9 mouse cellular contexts compared by ENCODE assay signal in genomic region chr3:99253497-99254451, GRCm38 (mm10). TPM values are rescaled to one million over a fixed set of nuclear protein-coding genes. Genes with fewer than 3 reads are reported as not detected.
DNase-seq lines count a peak whose midpoint lies in the region; ATAC-seq and TF ChIP-seq lines count a peak whose summit lies in the region.
"Had no signal": no experiment of that assay in that cellular context is flagged by ENCODE, and none has a peak within 500 bp of the region (broad histone marks: within the 10 kb centered on the region; RNA-seq: fewer than 3 reads in every experiment).

No protein-coding gene starts in this region.

- no peaks in the 10 kb centered on the region for H3K9me3 ChIP-seq in ES-E14 (ENCODE audit: control insufficient read depth, insufficient read depth, low read depth, low read length)
- no peaks in the 10 kb centered on the region for H3K9me3 ChIP-seq in forebrain, embryonic 11.5 days (ENCODE audit: control insufficient read depth, low read length)
- H3K9me3 ChIP-seq in hindbrain, embryonic 13.5 days: no peaks in the 10 kb centered on the region
- H3K9me3 ChIP-seq in lung, embryonic 15.5 days: no peaks in the 10 kb centered on the region

- ATAC-seq in forebrain, embryonic 11.5 days (replicated peaks; ENCODE audit: low FRiP score): peak; percentile 57; the same call in 1 of the 2 replicates
- ATAC-seq in hindbrain, embryonic 13.5 days (ENCODE audit: low FRiP score): peak; percentile 65
- ATAC-seq in lung, embryonic 15.5 days (ENCODE audit: borderline replicate concordance, extremely low read depth, low FRiP score, low TSS enrichment): peak; percentile 59

- in situ Hi-C loops in ES-E14 (cut with MboI; ENCODE audit: low sequenced_read_pairs in 2 of 2, unreplicated experiment in 2 of 2): no loop called here

- H3K4me1 ChIP-seq in ES-E14 (ENCODE audit: control insufficient read depth in 2 of 2, insufficient read depth in 2 of 2, low read length in 2 of 2, poor library complexity in 1 of 2): peaks cover 0 to 9% of the 10 kb centered on the region in 2 experiments; a peak in 1 of 4 replicates
- peaks cover 9% of the 10 kb centered on the region; the same call in 1 of the 2 replicates for H3K4me1 ChIP-seq in forebrain, embryonic 11.5 days (replicated peaks; ENCODE audit: control insufficient read depth, insufficient read depth, low read length)
- peaks cover 7% of the 10 kb centered on the region for H3K4me1 ChIP-seq in hindbrain, embryonic 13.5 days (replicated peaks)
- peaks cover 14% of the 10 kb centered on the region for H3K4me1 ChIP-seq in lung, embryonic 15.5 days
- peaks cover 3% of the 10 kb centered on the region for H3K4me1 ChIP-seq in small intestine, adult 2 months (ENCODE audit: control insufficient read depth, insufficient read depth, insufficient read length, low read length)

- TF ChIP-seq CTCF in small intestine, adult 2 months (IDR thresholded peaks at IDR 0.05; ENCODE audit: extremely low read depth, insufficient read length, insufficient replicate concordance, low read depth, low read length): no peak

- no peak for TF ChIP-seq POLR2A in small intestine, adult 2 months (IDR thresholded peaks at IDR 0.05; ENCODE audit: low read depth, low read length)

- H3K27me3 ChIP-seq in forebrain, embryonic 11.5 days (ENCODE audit: control insufficient read depth, insufficient read depth, low read length): peaks cover 96% of the 10 kb centered on the region
- H3K27me3 ChIP-seq in hindbrain, embryonic 13.5 days: peaks cover 100% of the 10 kb centered on the region
- H3K27me3 ChIP-seq in lung, embryonic 15.5 days: peaks cover 99% of the 10 kb centered on the region
- H3K27me3 ChIP-seq in small intestine, adult 2 months (ENCODE audit: control insufficient read depth, insufficient read depth, low read length): peaks cover 86% of the 10 kb centered on the region

- no peaks in the 10 kb centered on the region for H3K36me3 ChIP-seq in ES-E14 (ENCODE audit: control insufficient read depth, insufficient read depth, low read length, poor library complexity, severe bottlenecking)
- no peaks in the 10 kb centered on the region for H3K36me3 ChIP-seq in forebrain, embryonic 11.5 days (ENCODE audit: control insufficient read depth, insufficient read depth, low read length)
- no peaks in the 10 kb centered on the region for H3K36me3 ChIP-seq in hindbrain, embryonic 13.5 days
- no peaks in the 10 kb centered on the region for H3K36me3 ChIP-seq in lung, embryonic 15.5 days
- H3K36me3 ChIP-seq in small intestine, adult 2 months (ENCODE audit: control insufficient read depth, insufficient read depth, low read length): no peaks in the 10 kb centered on the region

- peak overlapping the region; percentile 58 for H3K4me2 ChIP-seq in forebrain, embryonic 11.5 days (ENCODE audit: low read depth, low read length, severe bottlenecking)
- H3K4me2 ChIP-seq in hindbrain, embryonic 13.5 days: peak overlapping the region; percentile 54
- peak overlapping the region; percentile 90 for H3K4me2 ChIP-seq in lung, embryonic 15.5 days

- peak overlapping the region; percentile 45 to 68 for H3K4me3 ChIP-seq in ES-E14 (ENCODE audit: insufficient read depth in 1 of 2, low read depth in 1 of 2, low read length in 2 of 2, poor library complexity in 1 of 2, severe bottlenecking in 1 of 2)
- peak overlapping the region; percentile 31 for H3K4me3 ChIP-seq in forebrain, embryonic 11.5 days (ENCODE audit: low read depth, low read length)
- H3K4me3 ChIP-seq in hindbrain, embryonic 13.5 days: peak overlapping the region; percentile 32
- peak overlapping the region; percentile 45 for H3K4me3 ChIP-seq in lung, embryonic 15.5 days
- peak overlapping the region; percentile 47 for H3K4me3 ChIP-seq in small intestine, adult 2 months (ENCODE audit: low read depth, low read length)

- H3K9ac ChIP-seq in ES-E14 (ENCODE audit: insufficient read depth, low read depth, low read length, poor library complexity, severe bottlenecking): peak overlapping the region; percentile 59
- peak overlapping the region; percentile 43 for H3K9ac ChIP-seq in forebrain, embryonic 11.5 days (ENCODE audit: low read length)
- peak overlapping the region; percentile 60; the same call in 1 of the 2 replicates for H3K9ac ChIP-seq in hindbrain, embryonic 13.5 days
- peak overlapping the region; percentile 5; the same call in 1 of the 2 replicates for H3K9ac ChIP-seq in lung, embryonic 15.5 days

- WGBS in forebrain, embryonic 11.5 days: under 1% methylated on average over 73 of the region's 73 CpGs
- under 1% methylated on average over 73 of the region's 73 CpGs for WGBS in hindbrain, embryonic 13.5 days
- under 1% methylated on average over 73 of the region's 73 CpGs for WGBS in lung, embryonic 15.5 days
- WGBS in small intestine, adult 2 months: 1% methylated on average over 73 of the region's 73 CpGs

- H3K27ac ChIP-seq in ES-E14 (ENCODE audit: insufficient read depth, low read depth, low read length, poor library complexity, severe bottlenecking): no peak overlapping the region
- H3K27ac ChIP-seq in forebrain, embryonic 11.5 days (ENCODE audit: low read depth, low read length): 0 out of 2 replicates have a peak overlapping the region, but pooled peaks have one; percentile 3
- H3K27ac ChIP-seq in hindbrain, embryonic 13.5 days: no peak overlapping the region; the same call in 1 of the 2 replicates
- no peak overlapping the region for H3K27ac ChIP-seq in lung, embryonic 15.5 days
- H3K27ac ChIP-seq in small intestine, adult 2 months (ENCODE audit: insufficient read depth, low read depth, low read length): no peak overlapping the region

- DNase-seq in cerebellum, postnatal 10 days: peak; percentile 50 to 55
- DNase-seq in cerebellum, adult 8-10 months: no peak
- DNase-seq in ES-E14 (ENCODE audit: low read depth, low spot score) (no peak), MN1 (ENCODE audit: low spot score) (no peak)
- peak; percentile 82 for DNase-seq in forebrain, embryonic 11.5 days (ENCODE audit: low spot score)

TF ChIP-seq in ES-E14, 5 proteins besides CTCF, POLR2A, EP300 and RAD21:
- TF ChIP-seq ZNF384 (IDR thresholded peaks at IDR 0.05; ENCODE audit: low read depth, low read length): peak; percentile 63
- TF ChIP-seq HCFC1 (IDR thresholded peaks at IDR 0.05; ENCODE audit: borderline replicate concordance, insufficient read depth, low read length): no peak
TF ChIP-seq in ES-E14: peak in this region for 1.

RNA-seq across cellular contexts. Expression of gene Tbx15, which starts 13.6 kb away (rescaled TPM):
- total RNA-seq in ES-E14 (2012; rRNA removed): 0.85 and 1.4 TPM in 2 replicates
- 3.2 and 3.8 TPM in 2 replicates for polyA plus RNA-seq in forebrain, embryonic 11.5 days (2014; fragmentation: Nextera tagmentation; extraction: Ambion mirVana)
- polyA plus RNA-seq in hindbrain, embryonic 13.5 days (2015; fragmentation: Nextera tagmentation; extraction: Ambion mirVana): 0.57 and 1.1 TPM in 2 replicates
- polyA plus RNA-seq in lung, embryonic 15.5 days (2015; fragmentation: Nextera tagmentation; extraction: Ambion mirVana): 0.04 TPM in 1 of 2 replicates, not detected in the other
- not detected in 2 replicates for polyA plus RNA-seq in small intestine, adult 2 months (2012; rRNA removed)
- polyA plus RNA-seq: large intestine, adult 2 months had no signal

Comparison
In these comparisons a context has a peak if more than half of its experiments do, and no peak if none do; other contexts are left out.
1. DNase-seq: peak in cerebellum, postnatal 10 days (2 of 2) and forebrain, embryonic 11.5 days (single experiment); none in cerebellum, adult 8-10 months (single experiment), ES-E14 (single experiment) and MN1 (single experiment).
2. H3K9ac ChIP-seq: peak in every context shown above with its lines; median percentile 60 in hindbrain, embryonic 13.5 days; 59 in ES-E14; 43 in forebrain, embryonic 11.5 days; 5 in lung, embryonic 15.5 days.
3. Peak in every context shown above with its lines, with median percentiles within 50 percentile points of each other: H3K4me3 ChIP-seq, ATAC-seq and H3K4me2 ChIP-seq.